Mouse (Mus musculus): ENCODE results near the gene Zfp213.

DNA sequence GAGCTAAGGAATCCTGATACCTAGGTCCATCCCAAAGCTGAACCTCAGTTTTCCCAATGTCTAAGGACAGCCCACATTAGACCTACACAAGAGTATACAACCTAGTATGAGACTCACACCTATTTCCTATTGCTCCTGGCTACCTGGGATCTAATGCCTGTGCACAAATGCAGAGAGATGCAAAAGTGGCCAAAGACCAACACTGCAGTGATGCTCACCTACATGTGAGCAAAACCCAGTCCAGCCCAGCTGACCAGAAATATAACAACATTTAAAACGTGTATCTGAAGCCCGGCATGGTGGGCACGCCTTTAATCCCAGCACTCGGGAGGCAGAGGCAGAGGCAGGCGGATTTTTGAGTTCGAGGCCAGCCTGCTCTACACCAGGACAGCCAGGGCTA lies 18.2 kb downstream of the Zfp213 start:
- no peak for TF ChIP-seq CTCF (IDR thresholded peaks at IDR 0.05; ENCODE audit: extremely low read depth, insufficient read depth, low read length)
- no peak for TF ChIP-seq POLR2A (IDR thresholded peaks at IDR 0.05; ENCODE audit: extremely low read depth, insufficient read depth, low read length)

All from cortical plate, adult 2 months (tissue).